Mouse (Mus musculus) lung, postnatal 0 days (tissue): ENCODE data around the gene Sntb2. TPM values are rescaled to one million over a fixed set of nuclear protein-coding genes. Genes with fewer than 3 reads are reported as not detected.
A peak's percentile ranks its signal among the peaks of the same experiment; 100 is the strongest.
"Not testable (repeated sequence)": the region's sequence is repeated elsewhere in the genome, so short reads cannot be mapped to it uniquely, and the experiment has no call there.

ENCODE experiments used
- ATAC-seq: fragments of 200-750 bp; cut with Nextera tagmentation; 2 replicates; pipeline ENCODE4 v1.8.0; 2017; ENCODE audit warnings: moderate library complexity
- DNase-seq: peaks from one replicate; pipeline ENCODE4 v3.0.0-alpha.2; 2016; ENCODE audit warnings: low spot score
- H3K27ac ChIP-seq: fragments of 300-500 bp; sonication (generic); 2 replicates; pipeline ENCODE4 v1.5.1; 2014; ENCODE audit warnings: antibody characterized with exemption, mild to moderate bottlenecking, low read length, mixed read lengths
- H3K27me3 ChIP-seq: fragments of 300-500 bp; sonication (generic); replicated peaks from 2 replicates; pipeline ENCODE4 v1.6.1; 2014; ENCODE audit warnings: low read length, mixed read lengths; ENCODE audit not compliant: insufficient read depth
- H3K36me3 ChIP-seq: fragments of 300-500 bp; sonication (generic); 2 replicates; pipeline ENCODE4 v1.6.1; 2014; ENCODE audit warnings: low read length, mixed read lengths; ENCODE audit not compliant: insufficient read depth
- H3K4me1 ChIP-seq: fragments of 300-500 bp; sonication (generic); 2 replicates; pipeline ENCODE4 v1.6.1; 2014; ENCODE audit warnings: antibody characterized with exemption, low read depth, low read length, mixed read lengths; ENCODE audit not compliant: insufficient read depth
- H3K4me2 ChIP-seq: fragments of 300-500 bp; sonication (generic); replicated peaks from 2 replicates; pipeline ENCODE4 v1.6.1; 2014; ENCODE audit warnings: low read depth, mild to moderate bottlenecking, low read length, moderate library complexity, mixed read lengths
- H3K4me3 ChIP-seq: fragments of 300-500 bp; sonication (generic); 2 replicates; pipeline ENCODE4 v1.5.1; 2014; ENCODE audit warnings: low read depth, low read length
- H3K9ac ChIP-seq: fragments of 300-500 bp; sonication (generic); replicated peaks from 2 replicates; pipeline ENCODE4 v1.6.1; 2014; ENCODE audit warnings: low read depth, mild to moderate bottlenecking
- H3K9me3 ChIP-seq: fragments of 300-500 bp; sonication (generic); 2 replicates; pipeline ENCODE4 v1.6.1; 2016; ENCODE audit warnings: low read length, mixed read lengths
- CTCF ChIP-seq: IDR thresholded peaks from 2 replicates; pipeline ENCODE4 v1.5.1; 2016; ENCODE audit warnings: antibody characterized with exemption, mild to moderate bottlenecking
- EP300 ChIP-seq: IDR thresholded peaks from 2 replicates; pipeline ENCODE4 v1.6.1; 2016; ENCODE audit warnings: antibody characterized with exemption, mild to moderate bottlenecking, control low read depth
- WGBS: fragments of 180-500 bp; shearing (Covaris S2); extraction: QIAGEN DNeasy Blood & Tissue Kit; methylation state at CpG from one replicate; pipeline ENCODE4 v1.1.7; 2014; 5-methylcytosine and 5-hydroxymethylcytosine counted together
- polyA plus RNA-seq: library from polyadenylated mRNA; unstranded; fragments of >200 nt; fragmentation: Nextera tagmentation; extraction: Ambion mirVana; gene quantifications from 2 replicates; pipeline ENCODE4 v1.2.1, GENCODE M21; 2015

The Sntb2 gene
- polyA plus RNA-seq, 1 experiment from 2014 or later = 13.4 TPM

DNA sequence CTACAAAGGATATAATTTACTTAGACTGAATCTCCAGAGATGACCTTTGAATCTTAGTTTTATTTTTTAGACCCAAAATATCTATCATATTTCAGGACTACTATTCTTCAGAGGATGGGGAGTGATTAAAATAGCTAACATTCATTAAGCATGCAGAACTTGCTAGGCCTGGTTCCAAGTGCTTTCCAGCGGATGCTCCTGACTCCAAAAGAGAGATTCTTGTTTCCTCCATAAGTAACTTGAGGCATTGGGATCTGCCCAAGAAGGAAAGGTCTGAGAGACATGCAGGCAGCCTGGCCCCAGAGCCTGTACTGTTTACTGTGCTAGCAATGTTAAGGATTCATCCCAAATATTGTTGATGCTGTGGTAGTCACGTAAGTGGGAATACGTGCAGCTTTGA lies 26.8 kb downstream of the Sntb2 start:
- Histone ChIP-seq H3K36me3 (no peaks in the 10 kb centered on the region), H3K4me3 (no peak overlapping the region), H3K27me3 (no peaks in the 10 kb centered on the region), H3K9me3 (no peaks in the 10 kb centered on the region), H3K4me2 (no peak overlapping the region), H3K9ac (no peak overlapping the region), H3K4me1 (peaks cover 3% of the 10 kb centered on the region; the same call in 1 of the 2 replicates), H3K27ac (no peak overlapping the region)
- DNase-seq (no peak), ATAC-seq (no peak)
- WGBS = 69% methylated on average over 3 of the region's 3 CpGs
- TF ChIP-seq CTCF (no peak), EP300 (no peak)

DNA sequence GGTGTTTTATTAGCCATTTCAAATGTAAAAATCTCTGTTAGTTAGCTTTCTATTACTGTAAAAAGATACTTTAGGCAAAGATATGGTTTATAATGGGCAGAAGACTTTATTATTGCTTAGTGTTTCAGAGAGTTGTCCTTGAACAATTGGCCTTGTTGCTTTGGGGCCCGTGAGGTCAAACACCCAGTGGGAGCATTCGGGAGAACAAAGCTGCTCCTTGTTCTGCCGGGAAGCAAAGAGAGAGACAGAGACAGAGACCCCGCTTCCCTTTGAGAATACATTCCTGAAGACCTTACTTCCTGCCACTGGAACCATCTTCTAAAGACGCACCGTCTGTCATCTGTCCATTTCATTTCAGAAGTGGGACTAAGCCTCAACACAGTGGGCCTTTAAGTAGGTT lies 27.8 kb downstream of the Sntb2 start:
- ATAC-seq (no peak), DNase-seq (no peak)
- H3K36me3 ChIP-seq = no peaks in the 10 kb centered on the region
- H3K4me2 ChIP-seq = no peak overlapping the region
- peaks cover 3% of the 10 kb centered on the region; the same call in 1 of the 2 replicates for H3K4me1 ChIP-seq
- H3K9me3 ChIP-seq = no peaks in the 10 kb centered on the region
- H3K27ac ChIP-seq = no peak overlapping the region
- WGBS = 60% methylated on average over 6 of the region's 6 CpGs
- H3K4me3 ChIP-seq = no peak overlapping the region
- no peaks in the 10 kb centered on the region for H3K27me3 ChIP-seq
- TF ChIP-seq CTCF (no peak), EP300 (no peak)
- no peak overlapping the region for H3K9ac ChIP-seq

DNA sequence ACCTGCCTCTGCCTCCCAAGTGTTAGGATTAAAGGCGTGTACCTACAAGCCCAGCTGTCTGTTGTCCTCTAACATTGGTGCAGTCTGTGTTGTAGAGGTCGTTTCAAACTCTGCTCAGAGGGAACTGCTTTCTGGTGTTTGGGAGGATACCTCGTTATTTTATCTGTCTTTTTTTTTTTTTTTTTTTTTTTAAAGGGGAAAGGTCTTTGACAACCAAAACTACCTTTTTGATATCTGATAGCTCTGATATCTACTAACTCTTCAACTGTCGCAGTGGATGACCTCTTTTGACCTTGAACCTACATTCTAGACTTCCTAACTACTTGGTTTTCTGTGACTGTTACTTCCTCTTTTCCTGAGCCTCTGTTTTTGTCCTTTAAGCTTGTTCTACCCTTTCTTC lies 29.0 kb downstream of the Sntb2 start:
- no peak overlapping the region for H3K4me2 ChIP-seq
- H3K4me3 ChIP-seq = no peak overlapping the region
- no peak overlapping the region for H3K9ac ChIP-seq
- H3K36me3 ChIP-seq = no peaks in the 10 kb centered on the region
- DNase-seq (no peak), ATAC-seq (no peak)
- TF ChIP-seq EP300 (no peak), CTCF (no peak)
- H3K27me3 ChIP-seq = no peaks in the 10 kb centered on the region
- H3K27ac ChIP-seq = no peak overlapping the region
- H3K9me3 ChIP-seq = no peaks in the 10 kb centered on the region
- 61% methylated on average over 4 of the region's 4 CpGs for WGBS
- peaks cover 3% of the 10 kb centered on the region; the same call in 1 of the 2 replicates for H3K4me1 ChIP-seq

DNA sequence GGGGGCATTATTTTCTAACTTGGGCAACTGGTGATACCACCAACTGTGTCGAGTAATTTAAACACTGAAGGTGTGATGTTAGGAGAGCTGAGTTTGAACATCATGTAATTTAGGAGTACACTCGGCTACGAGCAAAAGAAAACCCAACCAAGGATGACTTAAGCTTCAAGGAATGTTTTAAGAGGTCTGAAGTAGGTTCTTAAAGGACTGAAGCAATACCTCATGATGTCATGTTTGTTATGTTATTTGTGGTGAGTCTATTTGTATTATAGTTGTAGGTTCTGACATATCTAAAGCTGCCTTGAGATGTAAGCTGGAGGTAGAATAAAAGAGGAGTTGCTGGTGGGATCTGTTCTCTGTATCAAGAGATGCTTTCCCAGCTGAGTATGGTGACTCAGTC lies 34.4 kb downstream of the Sntb2 start:
- Histone ChIP-seq H3K4me3 (no peak overlapping the region), H3K27ac (peak overlapping the region; percentile 78), H3K4me2 (no peak overlapping the region), H3K27me3 (no peaks in the 10 kb centered on the region), H3K9ac (no peak overlapping the region; the same call in 1 of the 2 replicates), H3K4me1 (peaks cover 9% of the 10 kb centered on the region; the same call in 1 of the 2 replicates), H3K9me3 (no peaks in the 10 kb centered on the region), H3K36me3 (no peaks in the 10 kb centered on the region)
- DNase-seq = peak; percentile 87
- ATAC-seq = peak; percentile 85
- TF ChIP-seq CTCF (no peak), EP300 (peak; percentile 90)
- WGBS = 40% methylated on average over 3 of the region's 3 CpGs

DNA sequence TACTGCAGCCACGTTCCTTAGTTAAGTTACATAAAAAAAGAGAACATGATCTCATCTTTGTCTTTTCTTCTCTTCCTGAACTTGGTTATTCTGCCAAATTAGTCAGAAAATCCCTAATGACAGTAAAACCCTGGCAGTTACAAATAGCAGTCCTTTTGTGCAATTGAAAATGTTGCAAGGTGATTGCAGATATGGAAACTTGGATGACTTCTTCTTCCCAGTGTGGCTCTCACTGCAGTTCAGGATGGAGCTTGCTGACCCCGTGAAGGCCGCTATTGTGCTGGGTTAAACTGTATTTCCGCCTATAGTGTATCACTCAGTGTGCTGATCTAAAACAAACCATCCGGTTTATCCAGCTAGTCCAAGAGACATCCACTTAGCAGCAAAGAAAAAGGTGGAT lies 36.4 kb downstream of the Sntb2 start:
- WGBS = 37% methylated on average over 5 of the region's 5 CpGs
- no peak overlapping the region for H3K27ac ChIP-seq
- H3K27me3 ChIP-seq = no peaks in the 10 kb centered on the region
- 0 out of 2 replicates have a peak, but pooled peaks have one; percentile 21 for ATAC-seq
- peak; percentile 44 for DNase-seq
- peaks cover 9% of the 10 kb centered on the region; the same call in 1 of the 2 replicates for H3K4me1 ChIP-seq
- no peak overlapping the region for H3K9ac ChIP-seq
- no peak for TF ChIP-seq CTCF
- 0 out of 2 replicates have a peak, but pooled peaks have one; percentile 16 for TF ChIP-seq EP300
- H3K36me3 ChIP-seq = no peaks in the 10 kb centered on the region
- no peak overlapping the region for H3K4me3 ChIP-seq
- no peaks in the 10 kb centered on the region for H3K9me3 ChIP-seq
- H3K4me2 ChIP-seq = no peak overlapping the region

DNA sequence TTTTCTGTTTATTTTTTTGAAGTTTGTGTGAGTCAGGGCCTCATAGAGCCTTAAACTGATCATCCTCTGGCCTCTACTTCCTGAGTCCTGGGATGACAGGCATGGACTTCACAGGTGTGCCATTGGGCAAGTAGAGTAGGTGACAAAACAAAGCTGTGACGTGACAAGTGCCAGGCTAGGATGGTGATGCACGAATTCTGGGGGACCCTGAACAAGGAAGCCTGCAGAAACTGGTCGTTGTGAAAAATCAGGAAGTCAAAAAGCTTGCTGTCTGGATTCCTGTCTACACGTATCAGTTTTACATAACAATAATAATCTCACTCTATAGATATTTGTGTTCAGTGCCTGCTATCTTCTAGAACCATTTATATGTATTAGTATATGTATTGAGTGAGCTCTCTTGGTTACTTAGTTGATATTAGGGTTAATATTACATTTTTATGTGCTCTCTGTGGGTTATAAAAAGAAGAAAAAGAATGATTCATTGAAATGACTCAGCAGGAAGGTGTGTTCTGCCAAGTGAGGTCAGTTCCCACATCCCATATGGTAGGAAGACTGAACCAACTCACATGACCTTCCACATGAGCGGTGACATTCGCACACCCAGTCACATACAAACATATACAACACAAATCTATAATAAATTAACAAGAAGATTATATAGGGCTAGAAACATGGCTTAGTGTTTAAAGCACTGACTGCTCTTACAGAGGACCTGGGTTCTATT lies 37.2 kb downstream of the Sntb2 start:
- peak; percentile 42 for DNase-seq
- Histone ChIP-seq H3K27ac (peak overlapping the region; percentile 65; the same call in 1 of the 2 replicates), H3K4me3 (no peak overlapping the region), H3K27me3 (no peaks in the 10 kb centered on the region), H3K4me1 (peaks cover 9% of the 10 kb centered on the region; the same call in 1 of the 2 replicates), H3K36me3 (no peaks in the 10 kb centered on the region), H3K4me2 (no peak overlapping the region), H3K9me3 (no peaks in the 10 kb centered on the region), H3K9ac (no peak overlapping the region)
- no peak for ATAC-seq
- 48% methylated on average over 6 of the region's 6 CpGs for WGBS
- TF ChIP-seq CTCF (no peak), EP300 (no peak)

DNA sequence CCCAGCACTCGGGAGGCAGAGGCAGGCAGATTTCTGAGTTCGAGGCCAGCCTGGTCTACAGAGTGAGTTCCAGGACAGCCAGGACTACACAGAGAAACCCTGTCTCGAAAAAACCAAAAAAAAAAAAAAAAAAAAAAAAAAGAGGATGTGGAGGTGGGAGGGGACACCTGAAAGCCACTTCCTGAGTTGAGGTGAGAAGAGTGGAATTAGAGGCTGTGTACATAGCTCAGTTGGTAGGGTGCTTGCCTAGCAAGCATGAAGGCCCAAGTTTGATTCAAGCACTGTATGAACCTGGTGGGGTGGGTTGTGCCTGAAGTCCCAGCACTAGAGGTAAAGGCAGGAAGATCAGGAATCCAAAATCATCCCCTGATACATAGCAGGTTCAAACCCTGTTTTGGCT lies 38.0 kb downstream of the Sntb2 start:
- 93% methylated on average over 2 of the region's 3 CpGs for WGBS
- H3K36me3 ChIP-seq, H3K4me3 ChIP-seq, H3K4me1 ChIP-seq, H3K4me2 ChIP-seq, DNase-seq, H3K27me3 ChIP-seq, ATAC-seq, H3K27ac ChIP-seq, H3K9ac ChIP-seq, H3K9me3 ChIP-seq: not testable (repeated sequence)
